Mouse (Mus musculus): ENCODE results near the gene Atxn7l3b.

Atxn7l3b gene

GRCm38 (mm10) chr10:112928452-112929221 is at the start of gene Atxn7l3b:
Atxn7l3b (minus strand) TSS chr10:112929001.
- peak; percentile 95 to 97 for DNase-seq (ENCODE audit: low spot score in 2 of 2)

DNA sequence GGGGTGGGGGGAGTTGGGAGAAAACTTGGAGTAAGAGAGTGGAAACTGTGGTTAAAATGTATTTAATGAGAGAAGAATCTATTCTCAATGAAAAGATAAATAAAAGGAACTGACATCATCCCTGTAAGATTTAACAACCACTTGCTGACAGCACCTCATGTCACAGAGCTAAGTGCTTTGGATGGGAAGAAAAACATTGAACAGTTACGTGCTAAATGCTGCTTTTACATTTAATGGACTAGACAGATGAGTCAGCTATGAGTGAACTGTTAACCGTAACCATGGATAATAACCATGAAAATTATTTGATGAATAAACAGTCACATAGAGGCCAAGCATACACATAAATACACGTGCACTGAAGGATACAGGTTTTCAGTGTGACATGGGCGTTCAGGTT is 48.8 kb upstream of the Atxn7l3b start:
- DNase-seq (ENCODE audit: low spot score in 2 of 2) = no peak

- no peak for DNase-seq (ENCODE audit: low spot score in 2 of 2)
Measured at GRCm38 (mm10) chr10:112973286-112974026, 44.7 kb upstream of the Atxn7l3b start.

DNA sequence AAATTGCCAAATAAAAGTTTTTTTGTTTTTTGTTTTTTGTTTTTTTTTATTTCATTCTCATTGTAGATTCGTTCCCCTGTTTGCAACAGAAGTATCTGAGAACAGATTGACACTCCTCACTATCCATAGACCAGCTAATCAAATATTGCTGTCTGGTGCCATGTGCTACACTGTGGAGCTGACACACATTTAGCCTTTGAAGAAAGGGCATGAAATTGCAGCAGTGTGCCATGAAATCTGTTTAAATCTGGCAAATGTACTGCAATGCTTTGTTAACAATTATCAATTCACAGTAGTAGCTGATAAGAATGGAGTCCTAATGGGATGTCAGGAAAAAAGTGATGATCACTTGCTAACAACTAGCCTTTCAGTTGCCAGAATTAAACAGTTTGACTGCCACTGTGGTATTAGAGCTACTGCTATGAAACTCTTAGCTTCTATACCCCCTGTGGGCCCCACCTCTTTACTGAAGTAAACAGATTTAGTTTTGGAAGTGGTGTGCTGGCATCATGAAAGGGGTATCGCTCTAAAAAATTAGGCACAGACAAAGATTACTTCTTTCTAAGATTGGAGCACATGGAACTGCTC is 41.3 kb upstream of the Atxn7l3b start:
- no peak for DNase-seq (ENCODE audit: low spot score in 2 of 2)

- DNase-seq (ENCODE audit: low spot score in 2 of 2) = no peak
Measured at GRCm38 (mm10) chr10:112967578-112967977, 38.8 kb upstream of the Atxn7l3b start.

- peak; percentile 22 to 30 for DNase-seq (ENCODE audit: low spot score in 2 of 2)
Measured at GRCm38 (mm10) chr10:112962216-112962615, 33.4 kb upstream of the Atxn7l3b start.

DNA sequence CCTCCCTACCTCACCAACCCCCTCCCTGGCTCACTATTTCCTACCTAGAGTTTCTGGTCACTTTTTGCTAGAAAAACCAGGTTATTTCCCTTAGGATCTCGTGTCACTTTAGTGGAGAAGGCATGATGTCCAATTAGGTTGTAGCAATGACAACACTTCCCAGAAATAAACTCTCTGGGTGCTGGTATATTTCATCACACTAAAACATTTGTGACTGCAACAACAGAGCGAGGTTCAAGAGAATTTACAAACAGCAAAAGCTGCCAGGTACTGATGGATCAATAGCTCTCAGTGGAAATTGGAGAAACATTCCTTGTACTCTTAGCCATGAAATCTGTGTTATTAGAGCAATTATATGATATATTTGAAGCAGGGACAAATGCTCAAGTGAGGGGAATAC is 25.3 kb upstream of the Atxn7l3b start:
- no peak for DNase-seq (ENCODE audit: low spot score in 2 of 2)

- no peak for DNase-seq (ENCODE audit: low spot score in 2 of 2)
Measured at GRCm38 (mm10) chr10:112948453-112948852, 19.7 kb upstream of the Atxn7l3b start.

DNA sequence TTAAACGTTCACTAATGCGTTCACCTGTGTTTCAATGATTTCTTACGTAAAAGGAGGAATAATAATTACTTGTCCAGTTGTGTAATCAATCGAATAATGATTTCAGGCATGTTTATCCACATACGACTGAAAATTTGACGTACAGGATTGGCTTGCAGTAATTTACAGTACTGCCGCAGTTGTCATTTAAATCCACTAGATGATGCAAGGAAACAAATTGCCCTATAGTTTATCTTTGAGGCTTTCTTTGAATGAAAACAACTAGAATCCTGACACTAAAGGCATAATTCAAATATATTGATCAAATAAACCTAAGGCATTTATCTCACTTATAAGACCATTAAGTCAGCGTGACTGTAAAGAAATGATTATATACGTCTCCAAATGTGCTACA is 418 bp upstream of the Atxn7l3b start:
- DNase-seq (ENCODE audit: low spot score in 2 of 2) = no peak

- no peak for DNase-seq (ENCODE audit: low spot score in 2 of 2)
Measured at GRCm38 (mm10) chr10:112926961-112927360, 1.8 kb downstream of the Atxn7l3b start.

GRCm38 (mm10) chr10:112926271-112926670 is 2.5 kb downstream of the Atxn7l3b start:
- no peak for DNase-seq (ENCODE audit: low spot score in 2 of 2)

- DNase-seq (ENCODE audit: low spot score in 2 of 2) = no peak
Measured at GRCm38 (mm10) chr10:112916575-112917190, 12.1 kb downstream of the Atxn7l3b start.

DNA sequence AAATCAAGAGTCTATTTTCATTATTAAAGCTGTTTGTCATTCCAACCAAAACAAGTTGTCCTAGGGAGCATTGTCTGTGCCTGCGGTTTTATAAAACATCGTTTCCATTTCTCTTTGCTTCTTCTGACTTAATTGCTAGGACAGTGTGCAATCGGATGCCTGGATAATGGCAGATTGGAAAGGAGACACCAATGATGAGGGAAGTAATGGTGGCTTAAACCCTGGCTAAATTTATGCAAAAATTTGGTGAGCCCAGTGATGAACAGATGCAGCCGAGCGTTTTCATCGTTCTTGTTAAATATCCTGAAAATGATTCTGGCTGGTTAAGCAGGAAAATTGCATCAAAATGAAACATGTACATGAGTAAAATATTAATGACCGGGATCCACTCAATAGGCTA is 28.6 kb downstream of the Atxn7l3b start:
- DNase-seq (ENCODE audit: low spot score in 2 of 2) = no peak

GRCm38 (mm10) chr10:112899796-112900195 is 29.0 kb downstream of the Atxn7l3b start:
- DNase-seq (ENCODE audit: low spot score in 2 of 2) = no peak

DNA sequence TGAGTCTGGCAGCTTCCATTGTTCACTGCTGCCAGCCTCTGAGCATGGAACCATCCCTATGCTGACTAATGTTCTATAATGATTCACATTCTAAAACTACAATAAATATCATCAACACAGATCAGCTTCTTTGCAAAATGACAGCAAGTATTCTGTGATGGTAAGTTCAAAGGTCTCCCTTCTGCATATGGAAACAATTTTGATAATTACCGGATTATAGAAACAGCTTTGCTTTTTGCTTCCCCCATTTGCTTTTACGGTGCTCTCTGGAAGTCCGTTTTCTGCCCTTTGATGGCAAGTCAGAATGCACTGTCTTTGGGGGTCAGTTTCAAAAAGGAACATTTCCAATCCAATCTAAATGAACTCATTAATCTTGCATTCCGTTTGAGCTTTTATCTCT is 32.2 kb downstream of the Atxn7l3b start:
- DNase-seq (ENCODE audit: low spot score in 2 of 2) = no peak

DNA sequence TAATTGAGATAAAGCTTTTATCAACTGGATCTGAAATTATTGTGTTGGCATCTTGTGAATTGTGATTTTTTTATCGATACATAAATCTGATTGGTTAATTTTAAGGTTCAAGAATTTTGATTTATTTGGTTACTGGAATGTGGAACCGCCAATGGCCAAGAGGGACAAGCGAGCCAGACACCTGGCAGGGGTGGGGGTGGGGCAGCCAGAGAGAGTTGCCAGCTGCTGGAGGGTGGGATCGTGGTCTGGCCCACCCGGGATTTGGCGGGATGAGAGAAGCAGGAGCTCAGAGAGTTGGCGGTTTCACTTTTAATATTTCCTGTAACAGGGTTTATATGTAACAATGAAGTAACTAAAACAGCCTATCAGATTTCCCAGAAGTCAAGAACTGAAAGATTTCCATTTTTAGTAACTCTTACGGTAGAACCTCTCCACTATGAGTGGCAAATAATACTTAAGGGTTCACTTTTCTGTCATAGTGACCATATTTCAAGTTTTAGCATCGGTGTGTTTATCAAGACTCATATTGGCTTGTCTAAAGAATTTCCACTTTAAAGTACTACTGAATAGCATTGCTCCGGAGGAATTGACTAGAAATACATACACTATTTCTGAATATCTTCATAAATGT is 35.1 kb downstream of the Atxn7l3b start:
- no peak for DNase-seq (ENCODE audit: low spot score in 2 of 2)

GRCm38 (mm10) chr10:112884064-112884463 is 44.7 kb downstream of the Atxn7l3b start:
- DNase-seq (ENCODE audit: low spot score in 2 of 2) = no peak

DNA sequence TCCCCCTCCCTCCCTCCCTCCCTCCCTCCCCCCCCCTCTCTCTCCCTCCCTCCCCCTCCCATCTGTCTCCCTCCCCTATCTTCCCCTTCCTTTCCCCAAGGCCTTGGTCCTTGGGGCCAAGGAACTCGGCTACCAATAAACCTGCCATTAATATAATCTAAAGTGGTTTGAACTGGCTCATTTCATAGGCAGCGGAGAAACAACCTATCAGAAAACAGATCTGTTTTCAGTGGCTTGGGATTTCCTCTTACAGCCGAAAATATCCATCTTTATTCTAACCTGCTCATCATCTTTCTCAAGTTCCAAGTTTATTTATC is 45.2 kb downstream of the Atxn7l3b start:
- no peak for DNase-seq (ENCODE audit: low spot score in 2 of 2)

- DNase-seq (ENCODE audit: low spot score in 2 of 2) = peak in 1 of 2 experiments; percentile 1
Measured at GRCm38 (mm10) chr10:112882789-112883687, 45.8 kb downstream of the Atxn7l3b start.

- no peak for DNase-seq (ENCODE audit: low spot score in 2 of 2)
Measured at GRCm38 (mm10) chr10:112882149-112882548, 46.7 kb downstream of the Atxn7l3b start.

Data from urinary bladder, postnatal 36 days (tissue).